Mouse (Mus musculus) frontal cortex, postnatal 36 days (tissue): ENCODE measurements at regions not wholly inside any gene's neighbourhood (a gene's known extent, or its start where the extent isn't known, plus 50 kb on each side); places are given as distances from the start of the nearest gene placed in this dataset.
A peak's percentile ranks its signal among the peaks of the same experiment; 100 is the strongest.
"Not testable (repeated sequence)": the region's sequence is repeated elsewhere in the genome, so short reads cannot be mapped to it uniquely, and the experiment has no call there.

ENCODE experiments used
- DNase-seq, 2 experiments: peaks; one replicate each; pipeline ENCODE4 v3.0.0; 2022; ENCODE audit warnings: low spot score in 2 of 2

GRCm38 (mm10) chr6:64948839-64949238 lies 93.5 kb upstream of the Smarcad1 start:
- not testable (repeated sequence) for DNase-seq

GRCm38 (mm10) chr6:64961608-64962486 lies 80.5 kb upstream of the Smarcad1 start:
- DNase-seq = no peak

GRCm38 (mm10) chr6:64962612-64963011 lies 79.8 kb upstream of the Smarcad1 start:
- no peak for DNase-seq

- no peak for DNase-seq
These were observed 77.7 kb upstream of the Smarcad1 start for GRCm38 (mm10) chr6:64964664-64965063.

- no peak for DNase-seq
These were observed 77.2 kb upstream of the Smarcad1 start for GRCm38 (mm10) chr6:64965203-64965602.

GRCm38 (mm10) chr6:64970158-64970557 lies 72.2 kb upstream of the Smarcad1 start:
- DNase-seq = no peak

GRCm38 (mm10) chr6:64973968-64974367 lies 68.4 kb upstream of the Smarcad1 start:
- peak in 1 of 2 experiments; percentile 15 for DNase-seq

- not testable (repeated sequence) for DNase-seq
These were observed 67.9 kb upstream of the Smarcad1 start for GRCm38 (mm10) chr6:64974453-64974852.

- DNase-seq = no peak
These were observed 60.3 kb upstream of the Smarcad1 start for GRCm38 (mm10) chr6:64982132-64982531.
